Mouse (Mus musculus) erythroblast, adult 5-6 weeks (primary cell): Measurements from ENCODE around the gene Gm17324. TPM values are rescaled to one million over a fixed set of nuclear protein-coding genes. Genes with fewer than 3 reads are reported as not detected.
A peak's percentile ranks its signal among the peaks of the same experiment; 100 is the strongest.

ENCODE experiments used
- ATAC-seq: replicated peaks from 2 replicates; pipeline ENCODE4 v1.8.0; 2016; ENCODE audit warnings: moderate number of reproducible peaks, mild to moderate bottlenecking, moderate TSS enrichment, inconsistent platforms; ENCODE audit not compliant: poor library complexity, low FRiP score, severe bottlenecking
- total RNA-seq, 2 experiments: library from RNA; stranded (forward) in 1 of 2; stranded (reverse) in 1 of 2; fragments of 150-400 nt in 1 of 2; fragments of 200-764, 138-1000 nt in 1 of 2; gene quantifications; 2 replicates each; pipeline versions ENCODE4 v1.2.3 to v1.2.4; 2015 to 2017; ENCODE audit warnings: low replicate concordance in 2 of 2

Gm17324 gene
- total RNA-seq, 2 experiments from 2014 or later, result not detected

DNA sequence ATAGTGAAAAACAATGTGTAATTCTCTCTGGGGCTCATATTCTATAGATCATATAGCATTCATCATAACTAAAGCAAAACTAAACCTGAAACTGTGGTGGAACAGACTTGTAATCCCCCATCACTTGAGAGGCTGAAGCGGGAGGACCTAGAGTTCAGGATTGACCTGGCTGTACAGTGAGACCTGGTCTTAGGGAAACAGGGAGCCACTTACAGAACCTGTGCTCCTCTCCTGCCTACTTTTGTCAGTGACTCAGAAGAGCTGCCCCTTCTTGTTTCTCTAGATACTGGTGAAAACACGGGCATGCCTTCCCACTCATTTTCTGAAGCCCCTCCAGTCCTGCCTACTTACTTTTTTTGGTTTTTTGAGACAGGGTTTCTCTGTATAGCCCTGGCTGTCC lies 25.7 kb upstream of the Gm17324 start:
- no peak for ATAC-seq

DNA sequence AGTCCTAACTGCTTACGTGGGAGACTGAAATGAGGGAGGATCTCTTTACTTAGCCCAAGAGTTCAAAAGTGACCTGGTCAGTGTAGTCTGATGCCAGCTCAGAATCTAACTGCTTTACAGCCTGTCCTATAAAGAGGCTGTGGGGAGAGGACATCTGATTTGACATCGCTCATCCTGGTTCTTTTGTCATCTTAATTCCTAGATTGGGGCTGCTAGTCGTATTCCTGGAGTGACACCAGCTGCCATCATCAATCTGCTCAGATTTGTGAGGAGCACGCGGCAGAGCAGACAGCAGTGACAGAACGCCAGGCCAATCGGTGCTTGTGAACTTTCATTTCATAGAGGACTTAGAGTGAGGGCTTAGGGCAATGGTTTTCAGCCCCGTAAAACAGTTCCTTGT lies 25.0 kb upstream of the Gm17324 start:
- ATAC-seq, result no peak

DNA sequence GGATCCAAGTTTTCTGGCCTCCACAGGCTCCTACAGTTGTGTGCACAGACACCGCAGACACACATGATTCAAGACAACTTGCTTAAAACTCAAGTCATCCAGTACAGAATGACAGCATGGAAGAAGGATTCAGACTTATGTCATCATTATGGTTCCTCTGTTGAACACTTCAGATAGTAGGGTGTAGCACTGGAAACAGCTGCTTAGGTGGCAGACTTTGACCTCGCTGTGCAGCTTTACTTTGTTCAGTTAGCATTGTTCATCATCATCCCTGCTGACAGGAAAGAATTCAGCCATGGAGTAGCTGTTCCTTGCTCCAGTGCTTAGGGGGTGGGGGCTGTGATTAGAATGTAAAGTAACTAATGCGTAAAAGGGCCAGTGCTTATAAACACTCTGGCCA lies 17.1 kb upstream of the Gm17324 start:
- ATAC-seq, result no peak

GRCm38 (mm10) chr9:78463337-78463736 lies 14.8 kb upstream of the Gm17324 start:
- no peak for ATAC-seq

GRCm38 (mm10) chr9:78457026-78457425 lies 8.4 kb upstream of the Gm17324 start:
- no peak for ATAC-seq

GRCm38 (mm10) chr9:78451382-78451781 lies 2.8 kb upstream of the Gm17324 start:
- no peak for ATAC-seq

- no peak for ATAC-seq
Observed at GRCm38 (mm10) chr9:78450404-78450803, 1.8 kb upstream of the Gm17324 start.

DNA sequence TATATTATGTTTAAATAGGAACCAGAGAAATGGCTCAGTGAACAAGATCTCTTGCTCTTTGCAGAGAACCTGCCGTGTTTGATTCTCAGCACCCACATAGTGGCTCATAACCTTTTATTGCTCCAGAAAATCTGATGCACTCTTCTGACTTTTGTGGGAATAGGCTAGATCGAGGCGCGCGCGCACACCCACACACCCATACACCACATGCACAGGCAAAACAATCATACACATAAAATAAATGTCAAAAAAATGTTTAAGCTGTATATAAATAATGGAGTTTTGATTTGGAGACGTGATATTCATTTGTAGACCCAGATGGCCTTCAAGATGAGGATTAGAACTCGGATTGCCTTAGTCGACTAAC lies 997 bp downstream of the Gm17324 start:
- ATAC-seq, result peak; percentile 4; the same call in 1 of the 2 replicates

GRCm38 (mm10) chr9:78442579-78443392 lies 5.8 kb downstream of the Gm17324 start, which contains the start of gene Cgas:
TSS of gene Cgas (minus strand) at chr9:78443237.
- ATAC-seq, result peak; percentile 54

DNA sequence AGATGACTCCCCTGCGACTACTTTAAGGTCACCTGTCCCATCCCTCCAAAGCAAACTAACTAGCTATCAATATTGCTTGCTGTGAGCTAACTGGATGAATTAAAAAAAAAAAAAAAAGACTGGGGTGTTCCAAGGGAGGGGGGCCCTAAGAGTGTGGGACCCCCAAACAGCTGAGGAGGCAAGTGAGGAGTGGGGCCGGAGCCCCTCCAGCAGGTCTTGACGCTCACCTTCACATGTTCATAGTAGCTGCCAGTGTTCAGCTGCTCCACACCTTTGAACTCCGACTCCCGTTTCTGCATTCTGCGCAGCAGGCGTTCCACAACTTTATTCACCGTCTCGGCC lies 6.4 kb downstream of the Gm17324 start:
- no peak for ATAC-seq

GRCm38 (mm10) chr9:78439426-78439825 lies 9.2 kb downstream of the Gm17324 start:
- no peak for ATAC-seq

- ATAC-seq, result no peak; the same call in 1 of the 2 replicates
Observed at GRCm38 (mm10) chr9:78432471-78432870, 16.1 kb downstream of the Gm17324 start.

DNA sequence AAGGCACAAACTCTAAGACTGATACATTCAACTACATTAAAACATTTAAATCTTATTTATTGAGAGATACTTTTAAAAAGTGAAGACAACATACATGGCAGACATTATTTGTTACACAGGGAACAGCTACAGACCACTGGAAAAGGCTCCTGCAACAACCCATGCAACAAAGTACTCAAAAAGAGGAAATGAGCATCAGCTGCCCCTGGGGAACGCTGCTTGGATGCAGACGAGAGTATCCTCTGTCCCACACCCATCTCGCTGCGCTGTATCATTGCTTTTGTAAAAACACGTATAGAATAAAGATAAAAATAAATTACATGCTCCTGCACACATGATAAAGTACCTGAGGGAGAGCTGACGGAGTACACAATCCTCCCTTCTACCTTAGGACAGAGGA lies 18.1 kb downstream of the Gm17324 start:
- ATAC-seq, result no peak

DNA sequence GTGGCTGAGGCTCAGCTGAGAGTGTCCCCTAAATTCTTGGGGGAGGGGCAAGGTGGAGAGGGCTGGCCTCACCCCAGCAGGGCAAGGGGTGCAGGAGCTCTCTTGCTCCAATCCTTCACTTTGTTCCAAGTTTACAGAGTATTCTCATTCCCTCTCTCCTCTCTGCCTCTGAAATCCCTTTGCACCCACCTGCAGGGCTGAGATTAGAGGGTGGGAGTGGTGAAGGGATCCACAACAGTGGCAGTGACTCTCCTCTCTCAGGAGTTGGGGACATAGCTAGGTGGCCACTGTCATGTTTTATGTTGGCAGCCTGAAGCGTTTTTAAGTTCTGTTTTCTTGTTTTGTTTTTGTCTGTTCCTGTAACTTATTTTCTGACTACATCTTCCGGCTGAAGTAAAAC lies 19.0 kb downstream of the Gm17324 start:
- ATAC-seq, result no peak

DNA sequence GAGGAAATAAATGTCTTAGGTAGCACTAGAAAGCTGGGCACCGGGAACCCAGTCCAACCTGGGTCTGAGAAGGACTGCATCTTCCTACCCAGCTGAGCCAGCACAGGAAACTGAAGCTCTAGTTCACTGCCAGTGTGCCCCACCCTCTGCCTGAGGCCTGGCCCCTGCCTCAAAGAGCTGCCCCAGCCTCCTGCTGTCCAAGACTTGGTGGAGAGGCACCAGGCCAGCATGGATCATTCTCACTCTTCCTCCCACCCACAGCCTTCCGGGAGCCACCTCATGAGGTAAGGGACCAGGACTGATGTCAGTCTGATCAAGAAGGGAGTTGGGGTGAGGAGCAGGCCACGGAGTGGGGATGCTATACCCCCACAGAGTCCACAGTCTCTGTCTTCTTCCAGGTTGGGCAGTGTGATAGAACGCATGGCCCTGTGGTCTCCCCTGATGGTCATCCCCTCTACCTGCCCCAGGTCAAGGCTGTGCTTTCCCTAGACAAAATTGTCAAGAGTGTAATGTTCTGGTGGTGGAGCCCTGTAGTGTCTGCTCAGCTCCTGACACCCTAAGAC lies 19.6 kb downstream of the Gm17324 start:
- ATAC-seq, result 0 out of 2 replicates have a peak, but pooled peaks have one; percentile 41

DNA sequence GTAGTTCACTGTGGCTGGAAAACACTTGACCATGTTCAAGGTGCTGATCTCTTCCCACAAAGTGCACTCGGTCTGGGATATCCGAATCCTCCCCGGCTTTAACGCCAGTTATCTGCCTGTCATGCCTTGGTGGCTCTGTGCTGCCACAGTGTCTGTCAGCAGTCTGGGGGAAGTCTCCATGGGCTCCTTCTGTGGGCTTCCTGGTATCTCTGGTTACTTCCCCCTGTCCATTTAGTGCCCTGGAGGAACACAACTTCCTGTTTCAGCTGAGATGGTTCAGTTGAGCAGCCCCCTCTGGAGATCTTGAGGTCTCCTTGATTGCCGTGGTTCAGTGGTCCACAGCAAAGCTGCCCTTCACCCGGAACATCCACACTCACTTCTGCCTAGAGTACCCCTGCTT lies 20.4 kb downstream of the Gm17324 start:
- ATAC-seq, result no peak

DNA sequence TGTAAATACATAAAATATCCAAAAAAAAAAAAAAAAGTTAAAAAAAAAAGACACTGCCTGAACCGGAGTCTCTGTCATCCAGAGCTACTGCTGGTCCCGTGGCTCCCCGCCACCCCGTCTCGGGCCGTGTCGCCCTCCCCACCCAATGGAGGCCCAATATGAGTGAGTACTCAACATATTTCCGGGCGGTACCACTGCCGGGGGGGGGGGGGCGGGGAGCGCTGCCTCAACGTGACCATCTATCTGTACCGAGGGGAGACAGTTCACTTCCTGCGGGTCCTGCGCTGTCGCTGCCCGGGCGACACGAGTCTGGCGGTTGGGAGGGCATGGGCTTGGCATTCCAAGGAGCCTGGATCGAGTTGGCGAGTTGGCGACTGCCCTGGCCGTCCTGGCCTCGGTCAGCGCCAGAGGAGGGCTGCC lies 21.2 kb downstream of the Gm17324 start:
- no peak for ATAC-seq

DNA sequence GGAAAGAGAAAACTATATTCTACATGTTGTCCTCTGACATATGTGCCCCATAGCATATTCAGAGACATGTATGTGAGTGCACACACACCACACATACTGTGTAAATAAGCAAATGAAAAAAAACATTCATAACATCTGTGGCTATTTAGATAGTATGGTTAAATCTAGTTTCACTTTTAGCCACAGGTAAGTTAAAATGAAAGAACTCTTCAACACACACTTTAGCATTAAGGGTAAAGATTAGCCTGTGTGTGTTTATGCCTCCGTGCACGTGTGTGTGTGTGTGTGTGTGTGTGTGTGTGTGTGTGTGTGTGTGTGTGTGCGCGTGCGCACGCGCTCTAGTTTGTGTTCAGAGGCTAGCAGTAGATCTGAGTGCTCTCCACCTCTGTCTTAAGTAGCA lies 47.0 kb downstream of the Gm17324 start:
- no peak for ATAC-seq

GRCm38 (mm10) chr9:78400570-78400969 lies 48.0 kb downstream of the Gm17324 start:
- no peak for ATAC-seq
